Mouse (Mus musculus) MN1 (cell line): ENCODE measurements around the gene Stat2.

Source experiments
- DNase-seq: peaks from one replicate; pipeline ENCODE4 v3.0.0-alpha.2; 2016; ENCODE audit warnings: low spot score

Gene Stat2

GRCm38 (mm10) chr10:128338948-128339347 lies 68.6 kb downstream of the Stat2 start:
- DNase-seq: peak; percentile 42

- DNase-seq: peak; percentile 51
Observed at GRCm38 (mm10) chr10:128340257-128340656, 69.9 kb downstream of the Stat2 start.
